Mouse (Mus musculus): ENCODE measurements around the gene Sox21. TPM values are rescaled to one million over a fixed set of nuclear protein-coding genes. Genes with fewer than 3 reads are reported as not detected.

Sox21 gene
- polyA plus RNA-seq, 1 experiment from 2014 or later: 6.8 TPM

DNA sequence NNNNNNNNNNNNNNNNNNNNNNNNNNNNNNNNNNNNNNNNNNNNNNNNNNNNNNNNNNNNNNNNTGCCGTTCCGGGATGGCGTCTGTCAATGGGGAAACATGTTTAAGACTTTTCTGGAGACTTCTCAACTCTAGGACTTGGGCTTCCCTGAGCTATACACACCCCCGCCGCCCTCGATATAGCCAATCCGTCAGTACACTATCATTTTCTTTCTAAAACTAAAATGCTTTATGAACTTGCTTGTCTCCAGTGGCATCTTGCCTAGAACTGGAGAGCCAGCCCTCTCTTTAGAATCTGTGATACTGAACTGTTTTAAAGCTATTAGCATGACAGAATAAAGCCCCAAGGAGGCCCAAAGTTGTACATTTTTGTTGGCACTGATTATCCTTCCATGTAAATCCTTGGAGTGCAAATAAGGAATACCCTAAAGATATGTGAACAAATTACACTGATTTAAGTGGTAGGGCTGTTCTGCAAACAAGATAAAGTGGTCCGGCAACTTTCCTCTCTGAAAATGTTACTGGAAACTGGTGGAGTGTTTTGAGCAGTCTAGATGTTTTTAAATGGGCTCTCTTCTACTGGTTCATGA, 4.4 kb downstream of the Sox21 start:
- DNase-seq (ENCODE audit: low spot score) (no peak), ATAC-seq (ENCODE audit: low FRiP score, low TSS enrichment) (no peak)
- Histone ChIP-seq H3K4me3 (ENCODE audit: low read depth, low read length) (peak overlapping the region; percentile 20; the same call in 1 of the 2 replicates), H3K9ac (ENCODE audit: low read length) (no peak overlapping the region), H3K27me3 (ENCODE audit: control insufficient read depth, insufficient read depth, low read length) (no peaks in the 10 kb centered on the region; the same call in 1 of the 2 replicates), H3K36me3 (ENCODE audit: control insufficient read depth, insufficient read depth, low read length) (no peaks in the 10 kb centered on the region), H3K27ac (replicated peaks) (0 out of 2 replicates have a peak overlapping the region, but pooled peaks have one; percentile 35), H3K4me1 (replicated peaks; ENCODE audit: control insufficient read depth, insufficient read depth) (no peaks in the 10 kb centered on the region; the same call in 1 of the 2 replicates), H3K9me3 (ENCODE audit: control insufficient read depth, low read length) (no peaks in the 10 kb centered on the region), H3K4me2 (replicated peaks; ENCODE audit: low read depth) (peak overlapping the region; percentile 53)
- 8% methylated on average over 8 of the region's 8 CpGs for WGBS
- TF ChIP-seq EP300 (optimal IDR thresholded peaks at IDR 0.05) (no peak), CTCF (IDR thresholded peaks at IDR 0.05; ENCODE audit: low read depth) (no peak)

DNA sequence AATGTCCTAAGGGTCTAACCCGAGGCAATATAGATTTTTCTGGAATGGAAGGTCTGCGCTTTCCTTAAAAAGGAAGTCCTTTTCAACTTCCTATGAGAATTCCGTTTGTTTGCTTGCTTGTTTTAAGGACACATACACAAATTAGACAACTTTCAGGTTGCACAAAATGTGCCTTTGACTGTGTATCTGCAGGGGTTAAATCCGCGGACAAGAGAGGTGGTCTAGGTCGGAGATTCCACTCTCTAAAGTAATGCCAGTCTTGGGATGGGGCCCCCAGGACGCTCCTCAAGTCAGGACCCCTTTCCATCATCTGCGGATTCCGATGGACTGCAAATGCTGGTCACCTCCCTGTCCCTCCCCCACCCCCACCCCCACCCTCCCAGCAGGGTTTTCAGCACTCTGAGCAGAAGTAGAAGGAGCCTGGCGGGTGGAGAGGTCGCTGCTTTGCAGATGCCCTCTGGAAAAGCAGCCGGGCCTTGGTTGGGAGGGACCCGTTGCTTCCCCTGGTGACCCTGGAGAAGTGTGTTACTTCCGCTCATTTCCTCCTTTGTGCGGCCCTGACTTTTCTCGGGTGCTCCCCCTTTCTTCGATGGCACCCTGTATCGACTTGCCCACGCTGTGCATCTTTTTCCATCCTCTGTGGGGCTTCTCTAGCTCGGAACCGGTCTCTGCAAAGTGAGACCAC, 10.2 kb downstream of the Sox21 start:
- no peaks in the 10 kb centered on the region for H3K9me3 ChIP-seq (ENCODE audit: control insufficient read depth, low read length)
- 24% methylated on average over 21 of the region's 21 CpGs for WGBS
- no peak overlapping the region for H3K27ac ChIP-seq (replicated peaks)
- H3K4me2 ChIP-seq (replicated peaks; ENCODE audit: low read depth): no peak overlapping the region
- ATAC-seq (ENCODE audit: low FRiP score, low TSS enrichment) (no peak), DNase-seq (ENCODE audit: low spot score) (no peak)
- H3K36me3 ChIP-seq (ENCODE audit: control insufficient read depth, insufficient read depth, low read length): no peaks in the 10 kb centered on the region
- no peak for TF ChIP-seq CTCF (IDR thresholded peaks at IDR 0.05; ENCODE audit: low read depth)
- no peak for TF ChIP-seq EP300 (optimal IDR thresholded peaks at IDR 0.05)
- peak overlapping the region; percentile 10; the same call in 1 of the 2 replicates for H3K4me3 ChIP-seq (ENCODE audit: low read depth, low read length)
- no peaks in the 10 kb centered on the region; the same call in 1 of the 2 replicates for H3K27me3 ChIP-seq (ENCODE audit: control insufficient read depth, insufficient read depth, low read length)
- H3K9ac ChIP-seq (ENCODE audit: low read length): no peak overlapping the region
- no peaks in the 10 kb centered on the region for H3K4me1 ChIP-seq (replicated peaks; ENCODE audit: control insufficient read depth, insufficient read depth)

DNA sequence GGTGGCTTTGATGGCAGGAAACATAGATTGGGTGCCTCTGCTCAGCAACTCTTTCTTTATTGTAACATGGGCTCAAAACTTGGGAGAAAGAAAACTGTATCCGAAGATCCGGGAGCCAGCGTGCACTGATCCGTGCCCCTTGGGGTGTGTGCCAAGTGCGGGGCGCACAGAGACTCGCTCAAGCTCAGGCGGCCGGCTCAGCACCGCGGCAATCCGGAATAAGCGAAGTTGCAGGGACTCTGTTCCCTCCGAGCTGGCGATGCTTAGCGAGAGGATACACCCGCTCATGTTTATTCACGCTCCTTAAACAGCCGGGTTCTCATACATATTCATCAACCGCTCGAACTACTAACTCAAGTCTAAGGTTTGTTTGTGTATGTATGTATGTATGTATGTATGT, 10.9 kb downstream of the Sox21 start:
- no peak overlapping the region for H3K9ac ChIP-seq (ENCODE audit: low read length)
- peak; percentile 39 for DNase-seq (ENCODE audit: low spot score)
- no peaks in the 10 kb centered on the region for H3K36me3 ChIP-seq (ENCODE audit: control insufficient read depth, insufficient read depth, low read length)
- H3K4me3 ChIP-seq (ENCODE audit: low read depth, low read length): peak overlapping the region; percentile 10; the same call in 1 of the 2 replicates
- TF ChIP-seq CTCF (IDR thresholded peaks at IDR 0.05; ENCODE audit: low read depth): no peak
- no peak for TF ChIP-seq EP300 (optimal IDR thresholded peaks at IDR 0.05)
- H3K4me2 ChIP-seq (replicated peaks; ENCODE audit: low read depth): peak overlapping the region; percentile 41
- H3K27ac ChIP-seq (replicated peaks): no peak overlapping the region
- ATAC-seq (ENCODE audit: low FRiP score, low TSS enrichment): no peak
- 2% methylated on average over 21 of the region's 21 CpGs for WGBS
- H3K4me1 ChIP-seq (replicated peaks; ENCODE audit: control insufficient read depth, insufficient read depth): no peaks in the 10 kb centered on the region
- no peaks in the 10 kb centered on the region for H3K9me3 ChIP-seq (ENCODE audit: control insufficient read depth, low read length)
- no peaks in the 10 kb centered on the region; the same call in 1 of the 2 replicates for H3K27me3 ChIP-seq (ENCODE audit: control insufficient read depth, insufficient read depth, low read length)

DNA sequence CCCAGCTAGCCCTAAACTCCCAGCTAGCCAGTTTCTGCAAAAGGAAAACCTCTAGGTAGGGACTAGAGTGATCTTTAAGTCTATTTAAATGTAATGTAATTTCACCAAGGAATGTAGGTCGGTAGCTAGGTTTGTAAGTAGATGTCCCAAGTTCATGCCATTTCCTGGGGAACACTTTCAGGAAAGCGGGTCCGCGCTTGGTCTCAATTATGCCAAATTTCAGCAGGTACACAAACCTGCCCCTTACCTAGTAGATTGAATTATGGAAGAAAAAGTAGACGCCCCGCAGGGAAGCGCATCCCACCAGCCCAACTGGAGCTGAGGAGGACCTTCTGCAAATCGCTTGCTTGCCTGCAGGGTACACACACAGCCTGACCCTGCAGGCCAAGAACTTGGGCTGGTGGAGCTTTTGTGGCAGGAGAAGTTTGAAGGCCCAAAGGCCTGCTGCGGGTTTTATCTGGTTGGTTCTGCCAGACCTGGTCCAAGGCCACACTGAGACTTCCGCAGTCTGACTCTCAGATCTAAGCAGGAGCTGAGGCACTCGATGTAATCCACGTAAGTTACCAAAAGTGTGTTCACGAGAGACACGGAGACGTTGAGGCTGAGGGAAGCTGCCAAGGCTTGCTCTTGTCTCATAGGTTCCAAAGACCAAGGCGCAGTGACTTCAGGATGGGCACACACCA, 11.6 kb downstream of the Sox21 start:
- WGBS: 42% methylated on average over 16 of the region's 16 CpGs
- TF ChIP-seq EP300 (optimal IDR thresholded peaks at IDR 0.05) (no peak), CTCF (IDR thresholded peaks at IDR 0.05; ENCODE audit: low read depth) (no peak)
- no peaks in the 10 kb centered on the region for H3K4me1 ChIP-seq (replicated peaks; ENCODE audit: control insufficient read depth, insufficient read depth)
- DNase-seq (ENCODE audit: low spot score): no peak
- H3K27ac ChIP-seq (replicated peaks): no peak overlapping the region
- no peak overlapping the region for H3K4me2 ChIP-seq (replicated peaks; ENCODE audit: low read depth)
- H3K4me3 ChIP-seq (ENCODE audit: low read depth, low read length): no peak overlapping the region
- ATAC-seq (ENCODE audit: low FRiP score, low TSS enrichment): no peak
- H3K27me3 ChIP-seq (ENCODE audit: control insufficient read depth, insufficient read depth, low read length): no peaks in the 10 kb centered on the region; the same call in 1 of the 2 replicates
- no peaks in the 10 kb centered on the region for H3K9me3 ChIP-seq (ENCODE audit: control insufficient read depth, low read length)
- no peaks in the 10 kb centered on the region for H3K36me3 ChIP-seq (ENCODE audit: control insufficient read depth, insufficient read depth, low read length)
- H3K9ac ChIP-seq (ENCODE audit: low read length): no peak overlapping the region

DNA sequence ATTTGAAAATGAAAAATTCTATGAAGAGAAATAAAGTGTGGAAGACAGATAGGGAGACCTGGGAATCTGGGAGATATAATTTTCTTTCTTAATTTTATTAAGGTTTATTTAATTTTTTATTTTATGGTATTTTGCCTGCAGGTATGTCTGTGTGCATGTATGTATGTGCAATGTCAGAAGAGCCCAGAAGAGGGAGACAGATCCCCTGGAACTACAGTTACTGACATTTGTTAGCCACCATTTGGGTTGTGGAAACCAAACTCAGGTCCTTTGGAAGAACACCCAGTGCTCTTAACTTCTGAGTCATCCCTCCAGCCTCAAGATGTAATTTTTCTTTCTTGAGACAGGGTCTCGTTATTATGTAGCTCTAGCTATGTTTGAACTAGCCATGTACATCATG, 15.9 kb downstream of the Sox21 start:
- no peak overlapping the region for H3K4me3 ChIP-seq (ENCODE audit: low read depth, low read length)
- H3K27me3 ChIP-seq (ENCODE audit: control insufficient read depth, insufficient read depth, low read length): no peaks in the 10 kb centered on the region; the same call in 1 of the 2 replicates
- H3K4me1 ChIP-seq (replicated peaks; ENCODE audit: control insufficient read depth, insufficient read depth): no peaks in the 10 kb centered on the region
- H3K9me3 ChIP-seq (ENCODE audit: control insufficient read depth, low read length): no peaks in the 10 kb centered on the region
- H3K36me3 ChIP-seq (ENCODE audit: control insufficient read depth, insufficient read depth, low read length): no peaks in the 10 kb centered on the region
- ATAC-seq (ENCODE audit: low FRiP score, low TSS enrichment) (no peak), DNase-seq (ENCODE audit: low spot score) (no peak)
- H3K9ac ChIP-seq (ENCODE audit: low read length): no peak overlapping the region
- H3K27ac ChIP-seq (replicated peaks): no peak overlapping the region
- no peak overlapping the region for H3K4me2 ChIP-seq (replicated peaks; ENCODE audit: low read depth)
- WGBS: 66% methylated on average over 1 of the region's 1 CpGs
- TF ChIP-seq CTCF (IDR thresholded peaks at IDR 0.05; ENCODE audit: low read depth) (peak; percentile 62), EP300 (optimal IDR thresholded peaks at IDR 0.05) (no peak)
